Mouse (Mus musculus): ENCODE measurements around the gene Disp1. TPM values are rescaled to one million over a fixed set of nuclear protein-coding genes. Genes with fewer than 3 reads are reported as not detected.

Gene Disp1
- polyA plus RNA-seq, 1 experiment from 2014 or later = 10.1 TPM

- H3K4me3 ChIP-seq (ENCODE audit: inconsistent target) = no peak overlapping the region
Measured at GRCm38 (mm10) chr1:183047913-183048523, 173.3 kb downstream of the Disp1 start.

GRCm38 (mm10) chr1:183047191-183047912, 174.0 kb downstream of the Disp1 start:
- Histone ChIP-seq H3K36me3 (ENCODE audit: inconsistent target) (no peaks in the 10 kb centered on the region), H3K79me2 (ENCODE audit: inconsistent target) (no peaks in the 10 kb centered on the region), H3K4me3 (ENCODE audit: inconsistent target) (no peak overlapping the region), H3K27ac (no peak overlapping the region)
- 63% methylated on average over 7 of the region's 7 CpGs for WGBS (ENCODE audit: missing documents)

More at GRCm38 (mm10) chr1:183047913-183048523, 173.3 kb downstream of the Disp1 start:
- Histone ChIP-seq H3K27ac (no peak overlapping the region), H3K79me2 (ENCODE audit: inconsistent target) (no peaks in the 10 kb centered on the region), H3K36me3 (ENCODE audit: inconsistent target) (no peaks in the 10 kb centered on the region)
- WGBS (ENCODE audit: missing documents) = 81% methylated on average over 5 of the region's 5 CpGs

- no peaks in the 10 kb centered on the region for H3K79me2 ChIP-seq (ENCODE audit: inconsistent target)
- no peaks in the 10 kb centered on the region for H3K36me3 ChIP-seq (ENCODE audit: inconsistent target)
- 88% methylated on average over 12 of the region's 12 CpGs for WGBS (ENCODE audit: missing documents)
- H3K4me3 ChIP-seq (ENCODE audit: inconsistent target) = no peak overlapping the region
- H3K27ac ChIP-seq = no peak overlapping the region
Measured at GRCm38 (mm10) chr1:183046081-183046480, 175.2 kb downstream of the Disp1 start.

- Histone ChIP-seq H3K36me3 (ENCODE audit: inconsistent target) (no peaks in the 10 kb centered on the region), H3K4me3 (ENCODE audit: inconsistent target) (no peak overlapping the region), H3K79me2 (ENCODE audit: inconsistent target) (no peaks in the 10 kb centered on the region), H3K27ac (no peak overlapping the region)
- WGBS (ENCODE audit: missing documents) = 93% methylated on average over 13 of the region's 13 CpGs
Measured at GRCm38 (mm10) chr1:183043161-183043812, 178.0 kb downstream of the Disp1 start.

- H3K36me3 ChIP-seq (ENCODE audit: inconsistent target) = no peaks in the 10 kb centered on the region
- no peak overlapping the region for H3K27ac ChIP-seq
- H3K4me3 ChIP-seq (ENCODE audit: inconsistent target) = no peak overlapping the region
- 98% methylated on average over 3 of the region's 7 CpGs for WGBS (ENCODE audit: missing documents)
- no peaks in the 10 kb centered on the region for H3K79me2 ChIP-seq (ENCODE audit: inconsistent target)
Measured at GRCm38 (mm10) chr1:183041703-183042102, 179.6 kb downstream of the Disp1 start.

- WGBS (ENCODE audit: missing documents) = 36% methylated on average over 11 of the region's 11 CpGs
- Histone ChIP-seq H3K79me2 (ENCODE audit: inconsistent target) (no peaks in the 10 kb centered on the region), H3K36me3 (ENCODE audit: inconsistent target) (no peaks in the 10 kb centered on the region), H3K4me3 (ENCODE audit: inconsistent target) (no peak overlapping the region), H3K27ac (no peak overlapping the region)
Measured at GRCm38 (mm10) chr1:183040847-183041382, 180.4 kb downstream of the Disp1 start.

GRCm38 (mm10) chr1:183039881-183040708, 181.2 kb downstream of the Disp1 start:
- 82% methylated on average over 6 of the region's 6 CpGs for WGBS (ENCODE audit: missing documents)
- Histone ChIP-seq H3K4me3 (ENCODE audit: inconsistent target) (no peak overlapping the region), H3K79me2 (ENCODE audit: inconsistent target) (no peaks in the 10 kb centered on the region), H3K27ac (no peak overlapping the region), H3K36me3 (ENCODE audit: inconsistent target) (no peaks in the 10 kb centered on the region)

- Histone ChIP-seq H3K27ac (no peak overlapping the region), H3K36me3 (ENCODE audit: inconsistent target) (no peaks in the 10 kb centered on the region), H3K4me3 (ENCODE audit: inconsistent target) (no peak overlapping the region), H3K79me2 (ENCODE audit: inconsistent target) (no peaks in the 10 kb centered on the region)
- WGBS (ENCODE audit: missing documents) = 89% methylated on average over 7 of the region's 7 CpGs
Measured at GRCm38 (mm10) chr1:183039404-183039803, 181.9 kb downstream of the Disp1 start.

Other genes starting within 250 kb of the Disp1 start
- 74.0 to 110 TPM (median 88.7 TPM) in 3 replicates for gene Aida, start 75.1 kb upstream of the Disp1 start, polyA plus RNA-seq (2018)
- 76.6 to 106 TPM (median 92.2 TPM) in 3 replicates for gene Brox, start 75.7 kb upstream of the Disp1 start, polyA plus RNA-seq (2018)
- gene Mia3, start 148.0 kb upstream of the Disp1 start, polyA plus RNA-seq (2018) = 91.4 to 130 TPM (median 91.7 TPM) in 3 replicates
- 5.1 to 8.3 TPM (median 6.7 TPM) in 3 replicates for gene Taf1a, start 167.5 kb upstream of the Disp1 start, polyA plus RNA-seq (2018)
- gene Hhipl2, start 196.7 kb upstream of the Disp1 start, polyA plus RNA-seq (2018) = not detected in 3 replicates

All from macrophage (primary cell).